Mouse (Mus musculus): ENCODE measurements at regions not wholly inside any gene's neighbourhood (a gene's known extent, or its start where the extent isn't known, plus 50 kb on each side); places are given as distances from the start of the nearest gene placed in this dataset.

GRCm38 (mm10) chr13:6487837-6488236 is 60.1 kb upstream of the Pitrm1 start:
- no peak for DNase-seq
- H3K9ac ChIP-seq (ENCODE audit: low read depth, low read length) = no peak overlapping the region
- WGBS = 75% methylated on average over 3 of the region's 3 CpGs
- no peak overlapping the region for H3K27ac ChIP-seq
- H3K27me3 ChIP-seq (ENCODE audit: control insufficient read depth, insufficient read depth, low read length) = no peaks in the 10 kb centered on the region
- H3K36me3 ChIP-seq (ENCODE audit: control insufficient read depth, insufficient read depth, low read length) = no peaks in the 10 kb centered on the region
- no peaks in the 10 kb centered on the region for H3K79me2 ChIP-seq (replicated peaks; ENCODE audit: control insufficient read depth, insufficient read depth, low read length)
- no peak for TF ChIP-seq POLR2A (IDR thresholded peaks at IDR 0.05; ENCODE audit: insufficient read depth, low read depth, low read length)
- no peak for TF ChIP-seq EP300 (IDR thresholded peaks at IDR 0.05; ENCODE audit: insufficient read depth, low read depth, low read length)
- no peak for TF ChIP-seq CTCF (IDR thresholded peaks at IDR 0.05)
- H3K4me3 ChIP-seq = no peak overlapping the region
- intact Hi-C loops (cut with DNase I) = no loop called here
- H3K4me1 ChIP-seq (ENCODE audit: control insufficient read depth, insufficient read depth, low read length) = no peaks in the 10 kb centered on the region; the same call in 1 of the 2 replicates

GRCm38 (mm10) chr13:6492916-6493619 is 54.9 kb upstream of the Pitrm1 start:
- intact Hi-C loops (cut with DNase I) = no loop called here
- Histone ChIP-seq H3K27ac (no peak overlapping the region), H3K36me3 (ENCODE audit: control insufficient read depth, insufficient read depth, low read length) (no peaks in the 10 kb centered on the region), H3K27me3 (ENCODE audit: control insufficient read depth, insufficient read depth, low read length) (no peaks in the 10 kb centered on the region), H3K4me3 (no peak overlapping the region), H3K79me2 (replicated peaks; ENCODE audit: control insufficient read depth, insufficient read depth, low read length) (no peaks in the 10 kb centered on the region), H3K9ac (ENCODE audit: low read depth, low read length) (no peak overlapping the region), H3K4me1 (ENCODE audit: control insufficient read depth, insufficient read depth, low read length) (no peaks in the 10 kb centered on the region)
- WGBS = 50% methylated on average over 5 of the region's 5 CpGs
- DNase-seq = no peak
- TF ChIP-seq CTCF (IDR thresholded peaks at IDR 0.05) (no peak), EP300 (IDR thresholded peaks at IDR 0.05; ENCODE audit: insufficient read depth, low read depth, low read length) (no peak), POLR2A (IDR thresholded peaks at IDR 0.05; ENCODE audit: insufficient read depth, low read depth, low read length) (no peak)

Small RNAs in the stretch of these regions (microRNA-seq; reads per million reads assigned to microRNA genes)
- 0 reads per million in 2 experiments for gene Gm26259

Data from heart, adult 2 months (tissue).